Mouse (Mus musculus) A20 (cell line): Measurements from ENCODE around the gene Clns1a.

Source experiments
- DNase-seq: peaks from one replicate; pipeline ENCODE4 v3.0.0-alpha.2; 2011; ENCODE audit warnings: low read depth, low spot score

Clns1a gene

DNA sequence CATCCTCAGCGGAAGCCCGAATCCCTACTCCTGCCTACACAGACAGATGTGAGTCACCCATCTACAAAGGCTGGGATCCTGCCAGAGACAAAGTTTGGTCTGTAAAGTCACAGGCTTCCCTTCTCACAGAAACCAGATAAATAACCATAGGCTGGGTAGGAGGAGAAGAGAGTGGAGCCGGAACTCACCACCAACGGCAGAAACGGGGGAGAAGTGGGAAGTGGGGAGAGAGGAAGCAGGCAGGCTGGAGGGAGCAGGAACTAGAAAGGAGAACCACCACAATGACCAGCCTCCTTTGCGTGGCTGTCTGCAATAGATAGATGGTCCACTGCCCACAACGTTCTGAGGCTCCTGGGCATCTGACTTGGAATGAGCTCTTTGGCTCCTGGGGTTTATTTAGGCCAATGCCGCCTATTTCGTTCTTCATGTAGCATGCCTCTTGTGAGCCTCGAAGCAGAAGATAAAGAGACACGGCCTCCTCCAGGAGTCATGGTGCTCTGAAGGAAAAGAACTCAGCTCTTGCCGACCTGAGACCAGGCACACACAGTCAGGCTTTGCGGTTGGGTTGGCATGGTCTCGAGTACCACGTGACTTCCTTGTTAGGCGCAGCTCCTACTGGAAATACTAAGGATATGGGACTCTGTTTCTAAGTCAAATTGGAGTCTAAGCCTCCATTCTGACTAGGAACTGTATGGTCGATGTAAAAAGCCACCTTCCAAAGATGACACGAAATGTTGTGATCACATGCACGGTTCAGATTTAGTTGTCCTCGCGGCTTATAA lies 68.9 kb downstream of the Clns1a start:
- DNase-seq, result no peak

DNA sequence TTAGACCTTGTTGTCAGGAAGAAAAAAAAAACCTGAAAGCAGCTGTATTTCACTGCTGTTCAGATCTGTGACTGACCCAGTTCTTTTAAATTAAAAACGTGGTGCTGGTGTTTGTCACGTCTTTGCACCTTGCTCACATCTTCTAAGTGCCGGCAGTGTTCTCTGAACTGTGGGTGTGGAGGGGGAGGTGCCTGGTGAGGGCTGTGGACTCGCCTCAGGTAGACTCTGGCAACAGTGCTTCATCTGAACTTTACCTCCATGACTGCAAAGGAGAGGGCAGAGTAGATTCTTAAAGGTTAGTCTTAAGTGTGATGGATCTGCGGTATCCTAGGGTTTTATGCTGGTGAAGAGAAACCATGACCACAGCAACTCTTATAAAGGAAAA lies 69.5 kb downstream of the Clns1a start:
- DNase-seq, result no peak

DNA sequence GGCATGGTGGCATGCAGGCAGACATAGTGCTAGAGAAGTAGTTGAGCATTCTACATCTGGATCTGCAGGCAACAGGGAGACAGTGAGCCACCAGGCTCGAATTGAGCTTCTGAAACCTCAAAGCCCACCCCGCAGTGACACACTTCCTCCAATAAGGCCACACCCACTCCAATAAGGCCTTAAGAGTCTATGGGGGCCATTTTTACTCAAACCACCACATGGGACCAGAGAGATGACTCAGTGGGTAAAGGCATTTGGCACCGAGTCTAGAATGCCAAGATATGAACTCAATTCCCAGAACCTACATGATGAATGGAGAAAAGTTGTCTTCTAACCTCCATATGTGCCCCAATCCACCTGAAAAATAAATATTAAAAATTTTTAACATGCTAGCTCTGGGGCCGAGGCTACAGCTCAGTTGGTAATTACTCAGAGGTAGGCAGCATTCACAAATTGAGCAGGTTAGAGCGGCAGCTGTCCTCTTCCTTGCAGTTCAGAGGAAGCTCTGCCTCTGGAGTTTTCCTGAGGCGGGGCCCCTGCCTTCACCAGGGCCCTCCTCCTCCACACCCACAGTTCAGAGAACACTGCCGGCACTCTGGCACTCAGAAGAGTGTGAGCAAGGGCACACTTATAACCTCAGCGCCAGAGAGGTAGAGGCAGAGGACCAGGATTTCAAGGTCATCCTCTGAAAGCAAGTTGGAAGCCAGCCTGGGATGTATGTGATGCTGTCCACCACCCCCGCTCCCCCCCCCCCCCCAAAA lies 70.2 kb downstream of the Clns1a start:
- no peak for DNase-seq

DNA sequence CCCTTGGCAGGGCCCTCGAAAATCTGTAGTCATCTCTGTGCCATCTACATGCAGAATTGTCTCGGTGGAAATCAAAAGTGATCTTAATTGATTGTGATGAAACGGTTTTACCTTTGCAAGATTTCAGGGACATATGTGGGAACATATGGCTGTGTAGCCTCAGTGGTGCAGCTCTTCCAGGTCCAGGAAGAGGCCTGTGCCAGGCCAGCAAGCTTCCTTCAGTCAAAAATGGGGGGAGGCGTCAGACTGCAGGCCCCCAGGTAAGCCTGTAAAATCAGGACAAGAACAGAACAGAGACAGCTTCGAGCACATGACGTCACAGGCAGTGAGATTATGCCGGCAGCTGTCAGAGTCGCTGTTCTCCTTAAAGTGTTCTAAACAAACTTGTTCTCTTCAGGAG lies 71.4 kb downstream of the Clns1a start:
- no peak for DNase-seq

DNA sequence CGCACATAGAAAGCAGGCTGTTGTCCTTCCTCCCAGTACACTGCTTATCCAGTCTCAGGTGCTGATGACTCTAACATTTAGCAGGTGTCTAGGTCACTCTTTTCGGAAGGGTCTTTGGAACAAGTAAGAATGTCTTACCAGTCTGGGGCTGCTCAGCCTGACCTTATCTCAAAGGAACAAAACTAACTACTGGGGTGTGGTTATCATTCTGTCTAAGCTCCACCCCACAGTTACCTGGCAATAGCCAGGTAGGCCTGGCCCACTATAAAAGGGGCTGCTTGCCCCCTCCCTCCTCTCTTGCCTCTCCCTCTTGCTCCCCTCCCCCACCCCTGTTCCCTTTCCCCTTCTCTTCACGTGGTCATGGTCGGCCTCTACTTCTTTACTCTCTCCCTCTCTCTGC lies 72.6 kb downstream of the Clns1a start:
- no peak for DNase-seq
